Mouse (Mus musculus) G1E (cell line): ENCODE measurements around the gene Hoxa13. TPM values are rescaled to one million over a fixed set of nuclear protein-coding genes. Genes with fewer than 3 reads are reported as not detected.

ENCODE experiments used
- ATAC-seq: 2 replicates; pipeline ENCODE4 v1.8.0; 2016; ENCODE audit warnings: mild to moderate bottlenecking; ENCODE audit not compliant: insufficient number of reproducible peaks, poor library complexity, low FRiP score, severe bottlenecking; ENCODE audit errors: extremely low read depth
- DNase-seq: peaks from one replicate; pipeline ENCODE4 v3.0.0; 2012; ENCODE audit warnings: low spot score
- H3K27me3 ChIP-seq: 2 replicates; pipeline ENCODE4 v1.6.1; 2012; ENCODE audit warnings: mild to moderate bottlenecking, low read length, inconsistent platforms; ENCODE audit not compliant: insufficient read depth
- H3K36me3 ChIP-seq: replicated peaks from 2 replicates; pipeline ENCODE3; 2012; ENCODE audit warnings: mild to moderate bottlenecking, inconsistent platforms
- H3K4me1 ChIP-seq: 2 replicates; pipeline ENCODE4 v1.6.1; 2012; ENCODE audit warnings: low read depth, low read length, inconsistent platforms, mixed read lengths; ENCODE audit not compliant: insufficient read depth
- H3K4me3 ChIP-seq: 2 replicates; pipeline ENCODE4 v1.5.1; 2012; ENCODE audit warnings: low read depth, mild to moderate bottlenecking, inconsistent platforms, low read length, moderate library complexity, mixed read lengths
- H3K9me3 ChIP-seq: replicated peaks from 2 replicates; pipeline ENCODE4 v1.6.1; 2012; ENCODE audit warnings: inconsistent platforms
- CTCF ChIP-seq: IDR thresholded peaks from 2 replicates; pipeline ENCODE4 v1.5.1; 2012; ENCODE audit warnings: low read depth, low read length, inconsistent platforms, mixed read lengths
- GATA1 ChIP-seq: IDR thresholded peaks from 2 replicates; pipeline ENCODE4 v1.6.1; 2012; ENCODE audit warnings: borderline replicate concordance, low read length, inconsistent platforms, mixed read lengths
- GATA2 ChIP-seq: IDR thresholded peaks from 2 replicates; pipeline ENCODE4 v1.6.1; 2012; ENCODE audit warnings: low read depth, low read length, inconsistent platforms, borderline replicate concordance
- POLR2AphosphoS5 ChIP-seq: IDR thresholded peaks from 2 replicates; pipeline ENCODE4 v1.6.1; 2012; ENCODE audit warnings: low read depth, low read length, inconsistent platforms; ENCODE audit not compliant: insufficient replicate concordance
- TAL1 ChIP-seq: conservative IDR thresholded peaks from 2 replicates; pipeline ENCODE4 v1.6.1; 2012; ENCODE audit warnings: low read depth, low read length, inconsistent platforms, mixed read lengths
- polyA plus RNA-seq: library from polyadenylated mRNA; stranded (reverse); fragments of >175 nt; gene quantifications from 2 replicates; pipeline ENCODE4 v1.2.3, GENCODE M21; 2012
- total RNA-seq, 2 experiments: library from RNA; stranded (forward) in 1 of 2; stranded (reverse) in 1 of 2; fragments of 200-1000 nt in 1 of 2; fragments of >200 nt in 1 of 2; fragmentation: Nextera tagmentation in 1 of 2; gene quantifications; 2 replicates each; pipeline ENCODE4 v1.2.3; 2014 to 2017

Gene Hoxa13
- total RNA-seq (2014; fragmentation: Nextera tagmentation) (not detected in 2 replicates), total RNA-seq (2017) (not detected in 2 replicates), polyA plus RNA-seq (not detected in 2 replicates)

- Histone ChIP-seq H3K36me3 (no peaks in the 10 kb centered on the region), H3K9me3 (peaks cover 12% of the 10 kb centered on the region), H3K27me3 (peaks cover 23% of the 10 kb centered on the region), H3K4me3 (no peak within 1 kb of the TSS), H3K4me1 (no peaks in the 10 kb centered on the region)
- no peak for TF ChIP-seq GATA1
- no peak for TF ChIP-seq TAL1
- TF ChIP-seq CTCF = no peak
- no peak for TF ChIP-seq GATA2
- no peak for TF ChIP-seq POLR2AphosphoS5
- DNase-seq (no peak), ATAC-seq (no peak)
Observed at GRCm38 (mm10) chr6:52260654-52261575, at the start of gene Hoxa13. Gene Hoxa13 (minus strand): TSS chr6:52260880.

GRCm38 (mm10) chr6:52310366-52310765, 49.7 kb upstream of the Hoxa13 start:
- Histone ChIP-seq H3K4me1 (no peaks in the 10 kb centered on the region), H3K36me3 (no peaks in the 10 kb centered on the region), H3K9me3 (no peaks in the 10 kb centered on the region), H3K4me3 (no peak overlapping the region), H3K27me3 (peaks cover 48% of the 10 kb centered on the region)
- TF ChIP-seq GATA1 (no peak), POLR2AphosphoS5 (no peak), GATA2 (no peak), CTCF (no peak), TAL1 (no peak)
- DNase-seq (no peak), ATAC-seq (no peak)

GRCm38 (mm10) chr6:52309766-52310165, 49.1 kb upstream of the Hoxa13 start:
- Histone ChIP-seq H3K27me3 (peaks cover 48% of the 10 kb centered on the region), H3K4me1 (no peaks in the 10 kb centered on the region), H3K36me3 (no peaks in the 10 kb centered on the region), H3K4me3 (no peak overlapping the region), H3K9me3 (no peaks in the 10 kb centered on the region)
- DNase-seq (no peak), ATAC-seq (no peak)
- TF ChIP-seq TAL1 (no peak), POLR2AphosphoS5 (no peak), CTCF (no peak), GATA2 (no peak), GATA1 (no peak)

GRCm38 (mm10) chr6:52305877-52306389, 45.3 kb upstream of the Hoxa13 start:
- peaks cover 21% of the 10 kb centered on the region for H3K27me3 ChIP-seq
- no peak for ATAC-seq
- no peak for TF ChIP-seq GATA2
- no peaks in the 10 kb centered on the region for H3K4me1 ChIP-seq
- H3K4me3 ChIP-seq = no peak overlapping the region
- no peaks in the 10 kb centered on the region for H3K36me3 ChIP-seq
- no peak for DNase-seq
- H3K9me3 ChIP-seq = no peaks in the 10 kb centered on the region

- H3K4me1 ChIP-seq = no peaks in the 10 kb centered on the region
- no peaks in the 10 kb centered on the region for H3K9me3 ChIP-seq
- H3K4me3 ChIP-seq = no peak overlapping the region
- no peak for DNase-seq
- ATAC-seq = no peak
- peaks cover 9% of the 10 kb centered on the region; the same call in 1 of the 2 replicates for H3K27me3 ChIP-seq
- TF ChIP-seq GATA1 = no peak
- no peak for TF ChIP-seq CTCF
- no peak for TF ChIP-seq GATA2
- TF ChIP-seq POLR2AphosphoS5 = no peak
- no peak for TF ChIP-seq TAL1
- no peaks in the 10 kb centered on the region for H3K36me3 ChIP-seq
Observed at GRCm38 (mm10) chr6:52303426-52303825, 42.7 kb upstream of the Hoxa13 start.

- TF ChIP-seq GATA1 = no peak
- TF ChIP-seq GATA2 = no peak
- no peak for TF ChIP-seq TAL1
- no peak for TF ChIP-seq POLR2AphosphoS5
- no peak for TF ChIP-seq CTCF
- no peak for DNase-seq
- no peaks in the 10 kb centered on the region for H3K4me1 ChIP-seq
- no peaks in the 10 kb centered on the region for H3K36me3 ChIP-seq
- no peak overlapping the region for H3K4me3 ChIP-seq
- peaks cover 5% of the 10 kb centered on the region; the same call in 1 of the 2 replicates for H3K27me3 ChIP-seq
- no peaks in the 10 kb centered on the region for H3K9me3 ChIP-seq
- no peak for ATAC-seq
Observed at GRCm38 (mm10) chr6:52300806-52301205, 40.1 kb upstream of the Hoxa13 start.
